Mouse (Mus musculus): ENCODE data around the gene Rnaseh2b. TPM values are rescaled to one million over a fixed set of nuclear protein-coding genes. Genes with fewer than 3 reads are reported as not detected.

Gene Rnaseh2b
- polyA plus RNA-seq, 1 experiment from 2014 or later, result 46.3 TPM

GRCm38 (mm10) chr14:62342643-62343144, 50.3 kb downstream of the Rnaseh2b start:
- WGBS, result 59% methylated on average over 10 of the region's 10 CpGs
- ATAC-seq (ENCODE audit: insufficient number of reproducible peaks, low FRiP score, low TSS enrichment, low read depth), result no peak
- peak overlapping the region; percentile 14; the same call in 1 of the 2 replicates for H3K4me2 ChIP-seq
- H3K9me3 ChIP-seq, result no peaks in the 10 kb centered on the region
- H3K27ac ChIP-seq, result peak overlapping the region; percentile 61; the same call in 1 of the 2 replicates
- no peak overlapping the region for H3K9ac ChIP-seq
- no peaks in the 10 kb centered on the region for H3K36me3 ChIP-seq
- H3K4me1 ChIP-seq, result peaks cover 11% of the 10 kb centered on the region
- H3K27me3 ChIP-seq, result no peaks in the 10 kb centered on the region
- no peak overlapping the region for H3K4me3 ChIP-seq

GRCm38 (mm10) chr14:62346570-62346969, 54.2 kb downstream of the Rnaseh2b start:
- no peak overlapping the region for H3K9ac ChIP-seq
- ATAC-seq (ENCODE audit: insufficient number of reproducible peaks, low FRiP score, low TSS enrichment, low read depth), result no peak
- peaks cover 12% of the 10 kb centered on the region for H3K4me1 ChIP-seq
- peaks cover 4% of the 10 kb centered on the region for H3K36me3 ChIP-seq
- no peaks in the 10 kb centered on the region for H3K27me3 ChIP-seq
- H3K4me2 ChIP-seq, result no peak overlapping the region
- no peak overlapping the region for H3K27ac ChIP-seq
- no peaks in the 10 kb centered on the region for H3K9me3 ChIP-seq
- H3K4me3 ChIP-seq, result no peak overlapping the region
- WGBS, result 77% methylated on average over 11 of the region's 11 CpGs

- 73% methylated on average over 7 of the region's 7 CpGs for WGBS
- H3K9me3 ChIP-seq, result no peaks in the 10 kb centered on the region
- H3K4me3 ChIP-seq, result no peak overlapping the region
- no peak overlapping the region for H3K27ac ChIP-seq
- H3K4me1 ChIP-seq, result peaks cover 12% of the 10 kb centered on the region
- H3K4me2 ChIP-seq, result no peak overlapping the region
- peaks cover 4% of the 10 kb centered on the region for H3K36me3 ChIP-seq
- no peaks in the 10 kb centered on the region for H3K27me3 ChIP-seq
- ATAC-seq (ENCODE audit: insufficient number of reproducible peaks, low FRiP score, low TSS enrichment, low read depth), result no peak
- no peak overlapping the region for H3K9ac ChIP-seq
Measured at GRCm38 (mm10) chr14:62347103-62347502, 54.7 kb downstream of the Rnaseh2b start.

GRCm38 (mm10) chr14:62349786-62350185, 57.4 kb downstream of the Rnaseh2b start:
- no peak overlapping the region for H3K4me2 ChIP-seq
- H3K4me1 ChIP-seq, result peaks cover 7% of the 10 kb centered on the region
- peaks cover 9% of the 10 kb centered on the region for H3K36me3 ChIP-seq
- ATAC-seq (ENCODE audit: insufficient number of reproducible peaks, low FRiP score, low TSS enrichment, low read depth), result no peak
- no peaks in the 10 kb centered on the region for H3K27me3 ChIP-seq
- H3K9ac ChIP-seq, result no peak overlapping the region
- no peak overlapping the region for H3K4me3 ChIP-seq
- H3K9me3 ChIP-seq, result no peaks in the 10 kb centered on the region
- no peak overlapping the region for H3K27ac ChIP-seq
- 55% methylated on average over 5 of the region's 5 CpGs for WGBS

GRCm38 (mm10) chr14:62350186-62350585, 57.8 kb downstream of the Rnaseh2b start:
- peaks cover 7% of the 10 kb centered on the region for H3K4me1 ChIP-seq

GRCm38 (mm10) chr14:62350890-62351289, 58.5 kb downstream of the Rnaseh2b start:
- H3K4me3 ChIP-seq, result no peak overlapping the region
- ATAC-seq (ENCODE audit: insufficient number of reproducible peaks, low FRiP score, low TSS enrichment, low read depth), result no peak
- peaks cover 7% of the 10 kb centered on the region for H3K4me1 ChIP-seq
- H3K36me3 ChIP-seq, result peaks cover 9% of the 10 kb centered on the region
- H3K9ac ChIP-seq, result no peak overlapping the region
- 89% methylated on average over 3 of the region's 3 CpGs for WGBS
- no peak overlapping the region for H3K4me2 ChIP-seq
- no peaks in the 10 kb centered on the region for H3K9me3 ChIP-seq
- no peaks in the 10 kb centered on the region for H3K27me3 ChIP-seq
- H3K27ac ChIP-seq, result no peak overlapping the region

More at GRCm38 (mm10) chr14:62350186-62350585, 57.8 kb downstream of the Rnaseh2b start:
- 72% methylated on average over 4 of the region's 4 CpGs for WGBS
- no peaks in the 10 kb centered on the region for H3K27me3 ChIP-seq
- H3K27ac ChIP-seq, result no peak overlapping the region
- no peak overlapping the region for H3K4me2 ChIP-seq
- no peak overlapping the region for H3K4me3 ChIP-seq
- no peak for ATAC-seq (ENCODE audit: insufficient number of reproducible peaks, low FRiP score, low TSS enrichment, low read depth)
- H3K36me3 ChIP-seq, result peaks cover 9% of the 10 kb centered on the region
- H3K9me3 ChIP-seq, result no peaks in the 10 kb centered on the region
- H3K9ac ChIP-seq, result no peak overlapping the region

GRCm38 (mm10) chr14:62353372-62353771, 61.0 kb downstream of the Rnaseh2b start:
- no peak overlapping the region for H3K4me3 ChIP-seq
- H3K4me2 ChIP-seq, result no peak overlapping the region
- ATAC-seq (ENCODE audit: insufficient number of reproducible peaks, low FRiP score, low TSS enrichment, low read depth), result no peak
- no peaks in the 10 kb centered on the region for H3K27me3 ChIP-seq
- peaks cover 3% of the 10 kb centered on the region; the same call in 1 of the 2 replicates for H3K4me1 ChIP-seq
- no peak overlapping the region for H3K9ac ChIP-seq
- H3K27ac ChIP-seq, result no peak overlapping the region
- 86% methylated on average over 9 of the region's 9 CpGs for WGBS
- peaks cover 9% of the 10 kb centered on the region for H3K36me3 ChIP-seq
- H3K9me3 ChIP-seq, result no peaks in the 10 kb centered on the region

- WGBS, result 85% methylated on average over 5 of the region's 5 CpGs
- Histone ChIP-seq H3K9me3 (no peaks in the 10 kb centered on the region), H3K36me3 (peaks cover 9% of the 10 kb centered on the region), H3K27me3 (no peaks in the 10 kb centered on the region), H3K27ac (no peak overlapping the region), H3K4me2 (no peak overlapping the region), H3K9ac (no peak overlapping the region), H3K4me3 (no peak overlapping the region), H3K4me1 (peaks cover 3% of the 10 kb centered on the region; the same call in 1 of the 2 replicates)
- ATAC-seq (ENCODE audit: insufficient number of reproducible peaks, low FRiP score, low TSS enrichment, low read depth), result no peak
Measured at GRCm38 (mm10) chr14:62353793-62354192, 61.4 kb downstream of the Rnaseh2b start.

GRCm38 (mm10) chr14:62355201-62355600, 62.8 kb downstream of the Rnaseh2b start:
- Histone ChIP-seq H3K4me1 (no peaks in the 10 kb centered on the region), H3K27ac (no peak overlapping the region), H3K36me3 (peaks cover 9% of the 10 kb centered on the region), H3K9me3 (no peaks in the 10 kb centered on the region), H3K9ac (no peak overlapping the region), H3K27me3 (no peaks in the 10 kb centered on the region), H3K4me3 (no peak overlapping the region), H3K4me2 (no peak overlapping the region)
- no peak for ATAC-seq (ENCODE audit: insufficient number of reproducible peaks, low FRiP score, low TSS enrichment, low read depth)
- 67% methylated on average over 7 of the region's 7 CpGs for WGBS

GRCm38 (mm10) chr14:62361263-62361980, 69.0 kb downstream of the Rnaseh2b start:
- no peak for ATAC-seq (ENCODE audit: insufficient number of reproducible peaks, low FRiP score, low TSS enrichment, low read depth)
- no peak overlapping the region for H3K4me3 ChIP-seq
- H3K4me1 ChIP-seq, result no peaks in the 10 kb centered on the region
- no peak overlapping the region for H3K9ac ChIP-seq
- peaks cover 25% of the 10 kb centered on the region for H3K36me3 ChIP-seq
- no peaks in the 10 kb centered on the region for H3K27me3 ChIP-seq
- 64% methylated on average over 8 of the region's 8 CpGs for WGBS
- no peaks in the 10 kb centered on the region for H3K9me3 ChIP-seq
- H3K27ac ChIP-seq, result no peak overlapping the region
- H3K4me2 ChIP-seq, result no peak overlapping the region

GRCm38 (mm10) chr14:62363774-62364173, 71.4 kb downstream of the Rnaseh2b start:
- Histone ChIP-seq H3K4me1 (no peaks in the 10 kb centered on the region), H3K36me3 (peaks cover 30% of the 10 kb centered on the region), H3K4me2 (no peak overlapping the region), H3K4me3 (no peak overlapping the region), H3K27me3 (no peaks in the 10 kb centered on the region), H3K27ac (no peak overlapping the region), H3K9me3 (no peaks in the 10 kb centered on the region), H3K9ac (no peak overlapping the region)
- WGBS, result 88% methylated on average over 2 of the region's 2 CpGs
- ATAC-seq (ENCODE audit: insufficient number of reproducible peaks, low FRiP score, low TSS enrichment, low read depth), result no peak

- Histone ChIP-seq H3K27me3 (no peaks in the 10 kb centered on the region), H3K36me3 (peaks cover 8% of the 10 kb centered on the region; the same call in 1 of the 2 replicates), H3K9ac (no peak overlapping the region), H3K9me3 (no peaks in the 10 kb centered on the region), H3K27ac (no peak overlapping the region), H3K4me3 (no peak overlapping the region), H3K4me2 (no peak overlapping the region), H3K4me1 (peaks cover 19% of the 10 kb centered on the region)
- ATAC-seq (ENCODE audit: insufficient number of reproducible peaks, low FRiP score, low TSS enrichment, low read depth), result no peak
- 43% methylated on average over 6 of the region's 6 CpGs for WGBS
Measured at GRCm38 (mm10) chr14:62370819-62371218, 78.4 kb downstream of the Rnaseh2b start.

Data from limb, embryonic 15.5 days (tissue).